Mouse (Mus musculus) CH12.LX (cell line): Measurements from ENCODE around the gene Rrp36. TPM values are rescaled to one million over a fixed set of nuclear protein-coding genes. Genes with fewer than 3 reads are reported as not detected.

Experiments
- DNase-seq: peaks from one replicate; pipeline ENCODE4 v3.0.0-alpha.2; 2013; ENCODE audit errors: extremely low read depth
- H3K27ac ChIP-seq: 2 replicates; pipeline ENCODE4 v1.5.1; 2012; ENCODE audit warnings: low read depth, mild to moderate bottlenecking, control low read depth, moderate library complexity; ENCODE audit not compliant: insufficient read depth
- H3K27me3 ChIP-seq: replicated peaks from 2 replicates; pipeline ENCODE3; 2012; ENCODE audit warnings: inconsistent platforms
- H3K36me3 ChIP-seq, 2 experiments: replicated peaks in 1 of 2; 2 replicates each; pipeline versions ENCODE3 to v1.6.1; 2012; ENCODE audit warnings: inconsistent platforms in 1 of 2, low read length in 1 of 2, mild to moderate bottlenecking in 1 of 2, mixed read lengths in 1 of 2, moderate library complexity in 1 of 2; ENCODE audit not compliant: control insufficient read depth in 1 of 2, insufficient read depth in 1 of 2
- H3K4me1 ChIP-seq, 2 experiments: 2 replicates each; pipeline ENCODE4 v1.6.1; 2012; ENCODE audit warnings: inconsistent platforms in 1 of 2, moderate library complexity in 1 of 2; ENCODE audit not compliant: insufficient read depth in 2 of 2, control insufficient read depth in 1 of 2
- H3K4me2 ChIP-seq: 2 replicates; pipeline ENCODE4 v1.6.1; 2012; ENCODE audit warnings: low read depth, mild to moderate bottlenecking, control low read depth; ENCODE audit not compliant: poor library complexity, insufficient read depth, severe bottlenecking
- H3K4me3 ChIP-seq, 3 experiments: fragments of 150-350 bp in 1 of 3; sonication (generic) in 1 of 3; replicated peaks in 1 of 3; 2 replicates each; pipeline versions ENCODE3 to v1.5.1; 2011 to 2012; ENCODE audit warnings: low read depth in 2 of 3, low read length in 2 of 3, mild to moderate bottlenecking in 2 of 3, moderate library complexity in 2 of 3, control low read depth in 1 of 3, improper control_type of control experiment in 1 of 3, inconsistent platforms in 1 of 3, mixed read lengths in 1 of 3; ENCODE audit not compliant: poor library complexity in 1 of 3
- H3K79me2 ChIP-seq: replicated peaks from 2 replicates; pipeline ENCODE4 v1.6.1; 2012; ENCODE audit warnings: mild to moderate bottlenecking, moderate library complexity; ENCODE audit not compliant: control insufficient read depth, poor library complexity, insufficient read depth, severe bottlenecking; ENCODE audit errors: extremely low read depth
- H3K9ac ChIP-seq: 2 replicates; pipeline ENCODE4 v1.6.1; 2012; ENCODE audit warnings: low read depth, mild to moderate bottlenecking, control low read depth, moderate library complexity; ENCODE audit not compliant: insufficient read depth
- H3K9me3 ChIP-seq: replicated peaks from 2 replicates; pipeline ENCODE3; 2012; ENCODE audit warnings: low read length, inconsistent platforms, mixed read lengths
- BHLHE40 ChIP-seq: IDR thresholded peaks from 2 replicates; pipeline ENCODE4 v1.6.1; 2011; ENCODE audit warnings: mild to moderate bottlenecking, low read depth, low read length, improper control_type of control experiment
- CHD1 ChIP-seq: IDR thresholded peaks from 2 replicates; pipeline ENCODE4 v1.6.1; 2012; ENCODE audit warnings: low read depth, low read length, improper control_type of control experiment, inconsistent platforms
- CHD2 ChIP-seq: IDR thresholded peaks from 2 replicates; pipeline ENCODE4 v1.6.1; 2011; ENCODE audit warnings: low read length, improper control_type of control experiment
- CTCF ChIP-seq, 2 experiments: IDR thresholded peaks in 1 of 2; conservative IDR thresholded peaks in 1 of 2; 2 replicates each; pipeline ENCODE4 v1.5.1; 2011 to 2012; ENCODE audit warnings: low read depth in 2 of 2, low read length in 2 of 2, improper control_type of control experiment in 1 of 2, inconsistent platforms in 1 of 2, mild to moderate bottlenecking in 1 of 2, moderate library complexity in 1 of 2
- ELF1 ChIP-seq: IDR thresholded peaks from 2 replicates; pipeline ENCODE4 v1.6.1; 2014; ENCODE audit warnings: low read depth, mild to moderate bottlenecking, inconsistent platforms, low read length, improper control_type of control experiment
- EP300 ChIP-seq: IDR thresholded peaks from 2 replicates; pipeline ENCODE4 v1.6.1; 2011; ENCODE audit warnings: low read length, improper control_type of control experiment
- ETS1 ChIP-seq: conservative IDR thresholded peaks from 2 replicates; pipeline ENCODE4 v1.6.1; 2012; ENCODE audit warnings: low read depth, mild to moderate bottlenecking, inconsistent platforms, low read length, improper control_type of control experiment, moderate library complexity
- GABPA ChIP-seq: IDR thresholded peaks from 2 replicates; pipeline ENCODE4 v1.6.1; 2012; ENCODE audit warnings: low read depth, low read length, improper control_type of control experiment, inconsistent platforms; ENCODE audit not compliant: insufficient replicate concordance
- HCFC1 ChIP-seq: IDR thresholded peaks from 2 replicates; pipeline ENCODE4 v1.6.1; 2012; ENCODE audit warnings: low read depth, mild to moderate bottlenecking, inconsistent platforms, low read length, improper control_type of control experiment
- IRF4 ChIP-seq: IDR thresholded peaks from 2 replicates; pipeline ENCODE4 v1.6.1; 2014; ENCODE audit warnings: low read depth, mild to moderate bottlenecking, inconsistent platforms, low read length, improper control_type of control experiment
- JUN ChIP-seq: IDR thresholded peaks from 2 replicates; pipeline ENCODE4 v1.6.1; 2011; ENCODE audit warnings: low read depth, mild to moderate bottlenecking, low read length, improper control_type of control experiment, moderate library complexity; ENCODE audit not compliant: insufficient read depth
- JUND ChIP-seq: conservative IDR thresholded peaks from 2 replicates; pipeline ENCODE4 v1.6.1; 2011; ENCODE audit warnings: low read depth, low read length, improper control_type of control experiment
- KAT2A ChIP-seq: IDR thresholded peaks from 2 replicates; pipeline ENCODE4 v1.6.1; 2012; ENCODE audit warnings: low read length, improper control_type of control experiment, inconsistent platforms; ENCODE audit not compliant: insufficient replicate concordance
- MAX ChIP-seq: IDR thresholded peaks from 2 replicates; pipeline ENCODE4 v1.6.1; 2011; ENCODE audit warnings: low read length, improper control_type of control experiment
- MEF2A ChIP-seq: IDR thresholded peaks from 2 replicates; pipeline ENCODE4 v1.6.1; 2014; ENCODE audit warnings: low read depth, mild to moderate bottlenecking, inconsistent platforms, low read length, improper control_type of control experiment, borderline replicate concordance
- MXI1 ChIP-seq: IDR thresholded peaks from 2 replicates; pipeline ENCODE4 v1.6.1; 2011; ENCODE audit warnings: mild to moderate bottlenecking, low read depth, low read length, improper control_type of control experiment
- MYC ChIP-seq: IDR thresholded peaks from 2 replicates; pipeline ENCODE4 v1.6.1; 2011; ENCODE audit warnings: low read depth, mild to moderate bottlenecking, improper control_type of control experiment, low read length
- NELFE ChIP-seq: IDR thresholded peaks from 2 replicates; pipeline ENCODE4 v1.6.1; 2011; ENCODE audit warnings: low read depth, low read length, improper control_type of control experiment
- NRF1 ChIP-seq: IDR thresholded peaks from 2 replicates; pipeline ENCODE4 v1.6.1; 2014; ENCODE audit warnings: low read depth, mild to moderate bottlenecking, inconsistent platforms, low read length, improper control_type of control experiment, moderate library complexity
- PAX5 ChIP-seq: IDR thresholded peaks from 2 replicates; pipeline ENCODE4 v1.6.1; 2012; ENCODE audit warnings: low read length, inconsistent platforms, mixed read lengths
- POLR2A ChIP-seq: IDR thresholded peaks from 2 replicates; pipeline ENCODE4 v1.6.1; 2011; ENCODE audit warnings: low read depth, mild to moderate bottlenecking, improper control_type of control experiment, low read length
- POLR2AphosphoS2 ChIP-seq: IDR thresholded peaks from 2 replicates; pipeline ENCODE4 v1.6.1; 2011; ENCODE audit warnings: low read depth, low read length, improper control_type of control experiment
- RAD21 ChIP-seq: IDR thresholded peaks from 2 replicates; pipeline ENCODE4 v1.6.1; 2011; ENCODE audit warnings: low read depth, mild to moderate bottlenecking, low read length, improper control_type of control experiment, moderate library complexity
- SMC3 ChIP-seq: IDR thresholded peaks from 2 replicates; pipeline ENCODE4 v1.6.1; 2011; ENCODE audit warnings: low read depth, low read length, improper control_type of control experiment
- UBTF ChIP-seq: IDR thresholded peaks from 2 replicates; pipeline ENCODE4 v1.6.1; 2012; ENCODE audit warnings: low read depth, mild to moderate bottlenecking, inconsistent platforms, low read length, improper control_type of control experiment, moderate library complexity
- USF1 ChIP-seq: IDR thresholded peaks from 2 replicates; pipeline ENCODE4 v1.6.1; 2014; ENCODE audit warnings: low read depth, mild to moderate bottlenecking, inconsistent platforms, low read length, improper control_type of control experiment
- USF2 ChIP-seq: conservative IDR thresholded peaks from 2 replicates; pipeline ENCODE4 v1.6.1; 2011; ENCODE audit warnings: low read depth, low read length, improper control_type of control experiment
- ZNF384 ChIP-seq: IDR thresholded peaks from 2 replicates; pipeline ENCODE4 v1.6.1; 2012; ENCODE audit warnings: low read depth, low read length, improper control_type of control experiment, inconsistent platforms
- dilution Hi-C: fragments of 300-500 bp; cut with MboI; formaldehyde crosslinking; loops from 2 replicates; pipeline ENCODE4 v1.14.3; 2020; ENCODE audit warnings: low sequenced_read_pairs; ENCODE audit not compliant: extremely low pct_unique_long_range_greater_than_20kb, extremely low pct_ligation_motif_present
- in situ Hi-C: fragments of 300-500 bp; cut with MboI; formaldehyde crosslinking; loops from 3 replicates; pipeline ENCODE4 v1.14.3; 2019; ENCODE audit warnings: low sequenced_read_pairs, low pct_ligation_motif_present, low pct_unique_long_range_greater_than_20kb, mixed read lengths
- polyA plus RNA-seq: library from polyadenylated mRNA; unstranded; fragments of >175 nt; gene quantifications from 2 replicates; pipeline ENCODE4 v1.2.1, GENCODE M21; 2012; ENCODE audit warnings: low read depth; ENCODE audit not compliant: insufficient read length
- total RNA-seq, 2 experiments: library from RNA; depleted of rRNA; stranded (reverse); fragments of 300-350 nt in 1 of 2; fragments of >200 nt in 1 of 2; gene quantifications; 2 replicates each; pipeline ENCODE4 v1.2.3; 2012 to 2014

The Rrp36 gene
- total and polyA plus RNA-seq, 3 experiments: 38.1 to 53.6 (median 46.1) TPM

- DNase-seq: peak; percentile 88
- no peaks in the 10 kb centered on the region for H3K27me3 ChIP-seq
- H3K27ac ChIP-seq: peak overlapping the region; percentile 40
- no peaks in the 10 kb centered on the region for H3K9me3 ChIP-seq
- H3K4me1 ChIP-seq: peaks cover 39 to 64% of the 10 kb centered on the region in 2 experiments
- no peak overlapping the region for H3K4me3 ChIP-seq
- H3K36me3 ChIP-seq: no peaks in the 10 kb centered on the region
- no peaks in the 10 kb centered on the region for H3K79me2 ChIP-seq
- peak overlapping the region; percentile 45 for H3K4me2 ChIP-seq
- dilution Hi-C loops: no loop called here
- peak; percentile 11 for TF ChIP-seq RAD21
- no peak for TF ChIP-seq GABPA
- TF ChIP-seq ETS1: peak; percentile 71; the same call in 1 of the 2 replicates
- TF ChIP-seq USF1: no peak
- no peak for TF ChIP-seq ZNF384
- peak; percentile 92 for TF ChIP-seq BHLHE40
- no peak for TF ChIP-seq MYC
- TF ChIP-seq ELF1: 0 out of 2 replicates have a peak, but pooled peaks have one; percentile 3
- TF ChIP-seq JUN: no peak
- TF ChIP-seq KAT2A: no peak
- TF ChIP-seq IRF4: peak; percentile 94
- TF ChIP-seq SMC3: peak; percentile 11; the same call in 1 of the 2 replicates
- no peak for TF ChIP-seq NRF1
- TF ChIP-seq USF2: no peak
- no peak for TF ChIP-seq CHD2
- no peak for TF ChIP-seq PAX5
- no peak for TF ChIP-seq CHD1
- TF ChIP-seq EP300: peak; percentile 64; the same call in 1 of the 2 replicates
- no peak for TF ChIP-seq JUND
- no peak for TF ChIP-seq UBTF
- TF ChIP-seq NELFE: no peak
- TF ChIP-seq POLR2A: 0 out of 2 replicates have a peak, but pooled peaks have one; percentile 42
- TF ChIP-seq MEF2A: 0 out of 2 replicates have a peak, but pooled peaks have one; percentile 44
- no peak for TF ChIP-seq HCFC1
- TF ChIP-seq MXI1: 0 out of 2 replicates have a peak, but pooled peaks have one; percentile 12
- no peak for TF ChIP-seq POLR2AphosphoS2
- TF ChIP-seq MAX: no peak
- peak in 1 of 2 experiments; percentile 27; a peak in 1 of 4 replicates for TF ChIP-seq CTCF (conservative IDR thresholded peaks at IDR 0.05 in 1 of 2, IDR thresholded peaks at IDR 0.05 in 1 of 2; ENCODE audit: low read depth in 2 of 2, low read length in 2 of 2)
- TF ChIP-seq, all 38 proteins: peak for 11
- H3K9ac ChIP-seq: peak overlapping the region; percentile 13; the same call in 1 of the 2 replicates
- in situ Hi-C loops: no loop called here
These were observed 51.9 kb downstream of the Rrp36 start for GRCm38 (mm10) chr17:46622269-46622668.
